Comparison of ENCODE assay signal across 8 mouse cellular contexts in genomic region chr13:29984286-29985100, GRCm38 (mm10). TPM values are rescaled to one million over a fixed set of nuclear protein-coding genes. Genes with fewer than 3 reads are reported as not detected.
A peak's percentile ranks its signal among the peaks of the same experiment; 100 is the strongest.
DNase-seq lines count a peak whose midpoint lies in the region; ATAC-seq and TF ChIP-seq lines count a peak whose summit lies in the region.

No protein-coding gene starts in this region.

- 0% methylated on average over 27 of the region's 69 CpGs for WGBS in hindbrain, embryonic 12.5 days

- peaks cover 0 to 28% of the 10 kb centered on the region in 2 experiments for H3K36me3 ChIP-seq in MEL (ENCODE audit: control insufficient read depth in 1 of 2, insufficient read depth in 2 of 2, low read length in 2 of 2)
- no peaks in the 10 kb centered on the region for H3K36me3 ChIP-seq in hindbrain, embryonic 12.5 days

- H3K9me3 ChIP-seq in MEL (replicated peaks; ENCODE audit: insufficient read depth, low read length) = no peaks in the 10 kb centered on the region
- H3K9me3 ChIP-seq in hindbrain, embryonic 12.5 days (replicated peaks) = no peaks in the 10 kb centered on the region

- DNase-seq in MEL (ENCODE audit: low read depth, low spot score) = peak; percentile 93
- peak; percentile 51 for DNase-seq in cerebellum, adult 8-10 months
- peak; percentile 60 to 62 for DNase-seq in frontal cortex, postnatal 14 days (ENCODE audit: low spot score in 2 of 2)
- peak; percentile 70 to 81 for DNase-seq in layer of hippocampus, postnatal 36 days
- DNase-seq in lung, postnatal 25 days (ENCODE audit: low spot score) = peak; percentile 80
- DNase-seq in ovary, postnatal 36 days (ENCODE audit: low spot score) = peak; percentile 84
- DNase-seq in thymus, postnatal 25 days = peak; percentile 89

- peak overlapping the region; percentile 96 to 99 for H3K4me3 ChIP-seq in MEL (ENCODE audit: control insufficient read depth in 1 of 2, insufficient read depth in 1 of 2, low read depth in 2 of 2, low read length in 2 of 2)
- peak overlapping the region; percentile 68 for H3K4me3 ChIP-seq in hindbrain, embryonic 12.5 days

- peak overlapping the region; percentile 100 for H3K9ac ChIP-seq in MEL (ENCODE audit: control insufficient read depth, low read depth, low read length, poor library complexity, severe bottlenecking)
- peak overlapping the region; percentile 92 for H3K9ac ChIP-seq in hindbrain, embryonic 12.5 days

- H3K4me1 ChIP-seq in MEL (ENCODE audit: control insufficient read depth in 1 of 2, insufficient read depth in 2 of 2, low read length in 2 of 2) = peaks cover 15 to 21% of the 10 kb centered on the region in 2 experiments
- peaks cover 13% of the 10 kb centered on the region for H3K4me1 ChIP-seq in hindbrain, embryonic 12.5 days

- peak overlapping the region; percentile 96 for H3K27ac ChIP-seq in MEL (ENCODE audit: control insufficient read depth, low read depth, low read length)
- H3K27ac ChIP-seq in hindbrain, embryonic 12.5 days = peak overlapping the region; percentile 96

- H3K27me3 ChIP-seq in MEL (ENCODE audit: control insufficient read depth in 1 of 2, insufficient read depth in 2 of 2, low read length in 2 of 2) = no peaks in the 10 kb centered on the region
- H3K27me3 ChIP-seq in hindbrain, embryonic 12.5 days = no peaks in the 10 kb centered on the region

- TF ChIP-seq POLR2A in MEL (IDR thresholded peaks at IDR 0.05; ENCODE audit: control insufficient read depth in 1 of 2, insufficient read depth in 1 of 2, low read depth in 1 of 2, low read length in 2 of 2, poor library complexity in 1 of 2) = peak; percentile 53 to 58; a peak in 2 of 4 replicates

- ATAC-seq in hindbrain, embryonic 12.5 days (ENCODE audit: low FRiP score) = peak; percentile 38

- TF ChIP-seq RAD21 in MEL (IDR thresholded peaks at IDR 0.05; ENCODE audit: low read depth, low read length) = no peak

- peak overlapping the region; percentile 94 for H3K4me2 ChIP-seq in hindbrain, embryonic 12.5 days (replicated peaks)

- TF ChIP-seq EP300 in MEL (IDR thresholded peaks at IDR 0.05; ENCODE audit: low read depth in 1 of 2, low read length in 2 of 2) = peak in 1 of 2 experiments; percentile 76; a peak in 2 of 4 replicates

- TF ChIP-seq CTCF in MEL (IDR thresholded peaks at IDR 0.05 in 2 of 3, conservative IDR thresholded peaks at IDR 0.05 in 1 of 3; ENCODE audit: control insufficient read depth in 1 of 3, insufficient read depth in 1 of 3, low read depth in 2 of 3, low read length in 3 of 3, poor library complexity in 1 of 3, severe bottlenecking in 1 of 3) = no peak; a peak in 1 of 6 replicates

- H3K79me2 ChIP-seq in MEL (ENCODE audit: control insufficient read depth, insufficient read depth, low read length, poor library complexity) = peaks cover 58% of the 10 kb centered on the region

TF ChIP-seq in MEL, 35 proteins besides CTCF, POLR2A, EP300 and RAD21:
- TF ChIP-seq TBP (IDR thresholded peaks at IDR 0.05; ENCODE audit: low read depth, low read length) = peak; percentile 37; the same call in 1 of the 2 replicates
- TF ChIP-seq MAX (IDR thresholded peaks at IDR 0.05; ENCODE audit: low read length) = peak; percentile 63; the same call in 1 of the 2 replicates
- peak; percentile 56 for TF ChIP-seq TCF12 (IDR thresholded peaks at IDR 0.05; ENCODE audit: low read depth, low read length)
- TF ChIP-seq NRF1 (IDR thresholded peaks at IDR 0.05; ENCODE audit: insufficient read depth, low read depth, low read length, poor library complexity, severe bottlenecking) = no peak
- no peak for TF ChIP-seq GABPA (IDR thresholded peaks at IDR 0.05; ENCODE audit: low read depth, low read length)
- peak; percentile 85 for TF ChIP-seq USF1 (IDR thresholded peaks at IDR 0.05; ENCODE audit: low read depth, low read length)
- TF ChIP-seq E2F4 (IDR thresholded peaks at IDR 0.05; ENCODE audit: borderline replicate concordance, low read depth, low read length) = no peak
- no peak for TF ChIP-seq ZKSCAN1 (IDR thresholded peaks at IDR 0.05; ENCODE audit: low read depth, low read length)
- TF ChIP-seq SIN3A (IDR thresholded peaks at IDR 0.05; ENCODE audit: low read length) = peak; percentile 65
- TF ChIP-seq JUND (IDR thresholded peaks at IDR 0.05; ENCODE audit: low read depth, low read length) = no peak
- TF ChIP-seq MXI1 (IDR thresholded peaks at IDR 0.05; ENCODE audit: low read depth, low read length) = peak; percentile 88
- peak; percentile 58; the same call in 1 of the 2 replicates for TF ChIP-seq KAT2A (conservative IDR thresholded peaks at IDR 0.05; ENCODE audit: low read depth, low read length)
- TF ChIP-seq GATA1 (IDR thresholded peaks at IDR 0.05; ENCODE audit: low read depth, low read length) = no peak
- peak; percentile 52 for TF ChIP-seq ELF1 (IDR thresholded peaks at IDR 0.05; ENCODE audit: low read depth, low read length)
- TF ChIP-seq RCOR1 (IDR thresholded peaks at IDR 0.05; ENCODE audit: low read depth, low read length) = no peak
- TF ChIP-seq CHD1 (IDR thresholded peaks at IDR 0.05; ENCODE audit: low read depth, low read length) = no peak
- peak; percentile 71; the same call in 1 of the 2 replicates for TF ChIP-seq ZMIZ1 (IDR thresholded peaks at IDR 0.05; ENCODE audit: low read depth, low read length)
- peak; percentile 72 for TF ChIP-seq ETS1 (IDR thresholded peaks at IDR 0.05; ENCODE audit: low read depth, low read length)
- TF ChIP-seq POLR2AphosphoS2 (IDR thresholded peaks at IDR 0.05; ENCODE audit: low read length) = peak; percentile 63
- TF ChIP-seq USF2 (IDR thresholded peaks at IDR 0.05; ENCODE audit: borderline replicate concordance in 1 of 2, insufficient read depth in 1 of 2, low read depth in 1 of 2, low read length in 2 of 2) = no peak
- TF ChIP-seq MAZ (IDR thresholded peaks at IDR 0.05; ENCODE audit: low read depth, low read length) = peak; percentile 94
- TF ChIP-seq MEF2A (IDR thresholded peaks at IDR 0.05; ENCODE audit: extremely low read depth, insufficient replicate concordance, low read depth, low read length, poor library complexity, severe bottlenecking) = no peak
- peak; percentile 80 for TF ChIP-seq HCFC1 (IDR thresholded peaks at IDR 0.05; ENCODE audit: low read depth, low read length)
- TF ChIP-seq ZC3H11A (IDR thresholded peaks at IDR 0.05; ENCODE audit: low read depth, low read length) = no peak
- peak; percentile 77 for TF ChIP-seq CHD2 (IDR thresholded peaks at IDR 0.05; ENCODE audit: low read length)
- TF ChIP-seq UBTF (IDR thresholded peaks at IDR 0.05; ENCODE audit: borderline replicate concordance, insufficient read depth, low read depth, low read length) = no peak
- TF ChIP-seq NELFE (IDR thresholded peaks at IDR 0.05; ENCODE audit: low read depth, low read length) = peak; percentile 58
- TF ChIP-seq MYC (IDR thresholded peaks at IDR 0.05; ENCODE audit: low read depth, low read length) = no peak
- TF ChIP-seq MYB (IDR thresholded peaks at IDR 0.05; ENCODE audit: low read depth, low read length) = 0 out of 2 replicates have a peak, but pooled peaks have one; percentile 10
- peak; percentile 89 for TF ChIP-seq BHLHE40 (IDR thresholded peaks at IDR 0.05; ENCODE audit: borderline replicate concordance, low read depth, low read length)
- no peak for TF ChIP-seq POLR2AphosphoS5 (IDR thresholded peaks at IDR 0.05; ENCODE audit: borderline replicate concordance, low read depth, low read length)
- TF ChIP-seq TAL1 (IDR thresholded peaks at IDR 0.05; ENCODE audit: low read length) = no peak
- no peak for TF ChIP-seq ZNF384 (IDR thresholded peaks at IDR 0.05; ENCODE audit: low read depth, low read length)

RNA-seq across cellular contexts. Expression of gene E2f3, which starts 1.4 kb away (rescaled TPM):
- total RNA-seq in MEL (2012; rRNA removed) = 12.4 and 12.8 TPM in 2 replicates
- polyA plus RNA-seq in MEL (2012; ENCODE audit: insufficient read depth in 1 of 2, insufficient read length in 2 of 2, low read depth in 1 of 2, low replicate concordance in 2 of 2, missing spikeins in 1 of 2) = 10 to 100 TPM in 1 of 2 experiments, not detected in 1; 20.0 TPM
- polyA plus RNA-seq in hindbrain, embryonic 12.5 days (2016; fragmentation: Nextera tagmentation; extraction: Ambion mirVana) = 13.6 and 14.6 TPM in 2 replicates
- 10 to 100 TPM; 25.5 to 25.6 TPM for total RNA-seq in layer of hippocampus, postnatal 36 days (2021)

Comparison
In these comparisons a context has a peak if more than half of its experiments do, and no peak if none do; other contexts are left out.
1. Peak in every context shown above with its lines: DNase-seq, ATAC-seq, H3K4me3 ChIP-seq and H3K27ac ChIP-seq.